Mouse (Mus musculus) gonadal fat pad, adult 2 months (tissue): ENCODE data around the gene Taar8b. TPM values are rescaled to one million over a fixed set of nuclear protein-coding genes. Genes with fewer than 3 reads are reported as not detected.

Source experiments
- polyA plus RNA-seq: library from polyadenylated mRNA; depleted of rRNA; stranded (reverse); fragments of >200 nt; gene quantifications from 2 replicates; pipeline ENCODE4 v1.2.3, GENCODE M21; 2012; rRNA removed

Gene Taar8b
- polyA plus RNA-seq, 1 experiment = not detected

Other genes with a start within 250 kb of the Taar8b start
- gene Vnn3, start 240.8 kb downstream of the Taar8b start, polyA plus RNA-seq = 8.1 and 9.3 TPM in 2 replicates
- gene Vnn1, start 197.6 kb downstream of the Taar8b start, polyA plus RNA-seq = 2.3 and 2.8 TPM in 2 replicates
- not detected in 2 replicates for gene Taar1, start 171.9 kb downstream of the Taar8b start, polyA plus RNA-seq
- not detected in 2 replicates for gene Taar2, start 153.7 kb downstream of the Taar8b start, polyA plus RNA-seq
- gene Taar3, start 142.7 kb downstream of the Taar8b start, polyA plus RNA-seq = not detected in 2 replicates
- gene Taar4, start 131.8 kb downstream of the Taar8b start, polyA plus RNA-seq = 0.14 TPM in 1 of 2 replicates, not detected in the other
- not detected in 2 replicates for gene Taar5, start 121.6 kb downstream of the Taar8b start, polyA plus RNA-seq
- not detected in 2 replicates for gene Taar6, start 106.6 kb downstream of the Taar8b start, polyA plus RNA-seq
- gene Taar7a, start 98.8 kb downstream of the Taar8b start, polyA plus RNA-seq = not detected in 2 replicates
- not detected in 2 replicates for gene Taar7b, start 92.4 kb downstream of the Taar8b start, polyA plus RNA-seq
- gene Taar7d, start 65.1 kb downstream of the Taar8b start, polyA plus RNA-seq = 0.11 TPM in 1 of 2 replicates, not detected in the other
- not detected in 2 replicates for gene Taar7e, start 54.7 kb downstream of the Taar8b start, polyA plus RNA-seq
- not detected in 2 replicates for gene Taar7f, start 42.8 kb downstream of the Taar8b start, polyA plus RNA-seq
- gene Taar8a, start 15.8 kb downstream of the Taar8b start, polyA plus RNA-seq = not detected in 2 replicates
- not detected in 2 replicates for gene Taar8c, start 9.6 kb upstream of the Taar8b start, polyA plus RNA-seq
- not detected in 2 replicates for gene Taar9, start 17.2 kb upstream of the Taar8b start, polyA plus RNA-seq
- 109 and 115 TPM in 2 replicates for gene Stx7, start 57.0 kb upstream of the Taar8b start, polyA plus RNA-seq
- gene Moxd1, start 131.2 kb upstream of the Taar8b start, polyA plus RNA-seq = 3.9 and 4.3 TPM in 2 replicates